Mouse (Mus musculus): ENCODE measurements around the gene Tcp11. TPM values are rescaled to one million over a fixed set of nuclear protein-coding genes. Genes with fewer than 3 reads are reported as not detected.

The Tcp11 gene
- polyA plus RNA-seq (2012; rRNA removed; ENCODE audit: low replicate concordance) = 0.65 and 1.2 TPM in 2 replicates

DNA sequence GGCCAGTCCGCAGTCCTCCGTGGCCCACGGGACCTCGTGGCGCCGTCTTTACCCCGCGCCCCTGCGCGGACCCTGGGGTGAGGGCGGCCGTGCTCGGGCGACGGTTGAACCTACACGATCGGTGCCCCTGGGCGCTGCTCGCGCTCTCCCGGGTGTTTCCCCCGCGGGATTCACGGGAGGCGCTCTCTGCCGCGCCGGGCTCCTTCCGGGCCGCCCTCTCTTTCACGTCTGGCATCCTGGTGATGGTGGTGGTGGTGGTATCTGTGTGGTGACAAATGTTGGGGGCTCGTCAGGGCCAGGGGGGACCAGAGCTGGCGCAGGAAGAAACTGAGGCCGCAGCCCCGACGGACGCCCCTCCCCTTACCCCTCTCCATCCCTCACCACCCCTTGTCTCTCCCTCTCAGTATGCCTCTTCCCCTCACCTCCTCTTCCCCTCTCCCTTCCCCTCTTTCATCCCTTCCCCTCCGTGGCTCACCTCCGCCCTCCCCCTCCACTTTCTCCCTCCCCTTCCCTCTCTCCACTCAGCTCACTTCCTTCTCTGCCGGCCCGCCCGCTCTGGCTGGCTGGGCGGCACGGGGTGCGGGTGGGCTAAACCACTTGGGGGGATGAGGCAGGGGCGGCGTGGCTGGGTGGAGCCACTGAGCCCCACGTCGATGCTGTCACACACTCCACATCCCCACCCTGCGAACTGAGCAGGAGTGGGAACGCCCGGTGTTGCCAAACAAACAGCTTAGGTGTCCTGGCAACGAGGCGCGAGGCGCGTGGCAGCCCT is at the start of gene Tcp11:
Gene Tcp11, minus strand, starts transcription at position 595 of the 772 bp plus-strand sequence.

Other genes starting within 250 kb of the Tcp11 start
- gene Snrpc, start 242.5 kb downstream of the Tcp11 start, polyA plus RNA-seq (2012; rRNA removed; ENCODE audit: low replicate concordance) = 63.8 and 148 TPM in 2 replicates
- gene Uhrf1bp1, start 224.2 kb downstream of the Tcp11 start, polyA plus RNA-seq (2012; rRNA removed; ENCODE audit: low replicate concordance) = 11.7 and 14.0 TPM in 2 replicates
- 48.1 and 58.9 TPM in 2 replicates for gene Anks1, start 171.3 kb downstream of the Tcp11 start, polyA plus RNA-seq (2012; rRNA removed; ENCODE audit: low replicate concordance)
- 7.8 and 9.1 TPM in 2 replicates for gene Taf11, start 170.8 kb downstream of the Tcp11 start, polyA plus RNA-seq (2012; rRNA removed; ENCODE audit: low replicate concordance)
- gene Scube3, start 61.5 kb upstream of the Tcp11 start, polyA plus RNA-seq (2012; rRNA removed; ENCODE audit: low replicate concordance) = 3.3 and 4.4 TPM in 2 replicates
- 38.4 and 69.0 TPM in 2 replicates for gene Zfp523, start 96.5 kb upstream of the Tcp11 start, polyA plus RNA-seq (2012; rRNA removed; ENCODE audit: low replicate concordance)
- 21.5 and 48.5 TPM in 2 replicates for gene Def6, start 127.1 kb upstream of the Tcp11 start, polyA plus RNA-seq (2012; rRNA removed; ENCODE audit: low replicate concordance)
- gene Ppard, start 152.1 kb upstream of the Tcp11 start, polyA plus RNA-seq (2012; rRNA removed; ENCODE audit: low replicate concordance) = 39.9 and 51.9 TPM in 2 replicates
- gene Fance, start 232.9 kb upstream of the Tcp11 start, polyA plus RNA-seq (2012; rRNA removed; ENCODE audit: low replicate concordance) = 14.5 and 25.4 TPM in 2 replicates
- gene Rpl10a, start 247.8 kb upstream of the Tcp11 start, polyA plus RNA-seq (2012; rRNA removed; ENCODE audit: low replicate concordance) = 1,640 and 3,869 TPM in 2 replicates